Mouse (Mus musculus) adrenal gland, adult 18-20 months (tissue): ENCODE data around the gene Ret. TPM values are rescaled to one million over a fixed set of nuclear protein-coding genes. Genes with fewer than 3 reads are reported as not detected.

Source experiments
- DNase-seq, 2 experiments: peaks; one replicate each; pipeline ENCODE4 v3.0.0; 2021 to 2022; ENCODE audit warnings: low spot score in 2 of 2
- long read RNA-seq, 2 experiments: library from polyadenylated mRNA; stranded (forward); transcript quantifications; one replicate each; pipeline ENCODE4 v2.0.0; 2021
- total RNA-seq, 2 experiments: library from RNA; stranded (reverse); gene quantifications; 1 replicate in 1 of 2; 2 replicates in 1 of 2; pipeline ENCODE4 v1.2.3; 2021

Gene Ret
- total RNA-seq, result 1 to 10 TPM; 1.9 to 4.3 TPM
- long read RNA-seq, experiment 1, full-length matches to known transcripts, result 2 of 3 reads
- long read RNA-seq, experiment 1, partial matches to known transcripts, result 1 of 3 reads
- long read RNA-seq, experiment 1, other reads (novel, unspliced or antisense), result 0 of 3 reads
- long read RNA-seq, experiment 2, partial matches to known transcripts, result 2 of 2 reads
- long read RNA-seq, experiment 2, other reads (novel, unspliced or antisense), result 0 of 2 reads

DNA sequence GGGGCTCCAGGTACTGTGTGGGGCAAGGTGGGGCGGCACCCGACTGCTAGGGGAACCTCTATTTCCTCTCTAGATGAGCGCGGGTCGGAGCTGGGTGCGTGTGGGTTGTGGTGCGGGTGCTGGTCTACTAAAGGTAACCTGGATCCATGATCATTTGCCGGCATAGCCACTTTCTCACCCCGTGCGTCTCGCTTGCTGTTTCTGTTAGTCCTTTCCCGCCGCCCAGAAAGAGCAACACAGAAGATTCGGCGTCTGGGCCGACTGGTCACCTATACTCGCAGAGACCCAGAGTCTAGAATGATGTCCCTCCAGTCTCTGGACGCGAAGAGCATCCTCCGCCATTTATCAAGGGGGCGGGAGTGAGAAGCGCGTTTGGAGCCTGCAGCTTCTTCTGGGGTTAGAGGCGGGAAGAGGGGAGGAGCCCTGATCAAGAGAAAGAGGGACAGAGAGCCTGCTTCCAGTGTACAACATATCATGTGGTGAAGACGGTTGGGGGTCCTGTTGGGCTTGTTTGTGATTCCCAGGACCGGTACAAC lies at the start of gene Ret:
Ret (minus strand) TSS at position 279 of the 536 bp plus-strand sequence.
- no peak for DNase-seq

DNA sequence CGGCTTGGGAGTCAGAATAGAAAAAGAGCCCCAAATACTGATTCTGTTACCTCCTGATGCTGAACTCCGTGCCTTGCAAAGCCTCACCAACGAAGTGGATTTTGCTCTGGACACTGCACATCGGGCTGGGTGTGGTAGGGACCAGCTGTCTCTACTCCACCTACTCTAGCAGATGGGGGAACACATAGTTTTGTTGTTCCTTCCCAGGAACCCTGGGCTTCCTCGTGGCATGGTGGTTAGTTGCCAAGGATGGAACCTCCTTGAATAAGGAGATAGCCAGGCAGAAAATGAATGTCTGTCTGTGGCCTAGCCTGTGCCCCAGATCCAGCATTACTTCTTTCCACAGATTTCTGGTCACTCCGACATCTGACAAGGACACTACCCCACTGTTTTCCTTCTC lies 49.6 kb upstream of the Ret start:
- no peak for DNase-seq

DNA sequence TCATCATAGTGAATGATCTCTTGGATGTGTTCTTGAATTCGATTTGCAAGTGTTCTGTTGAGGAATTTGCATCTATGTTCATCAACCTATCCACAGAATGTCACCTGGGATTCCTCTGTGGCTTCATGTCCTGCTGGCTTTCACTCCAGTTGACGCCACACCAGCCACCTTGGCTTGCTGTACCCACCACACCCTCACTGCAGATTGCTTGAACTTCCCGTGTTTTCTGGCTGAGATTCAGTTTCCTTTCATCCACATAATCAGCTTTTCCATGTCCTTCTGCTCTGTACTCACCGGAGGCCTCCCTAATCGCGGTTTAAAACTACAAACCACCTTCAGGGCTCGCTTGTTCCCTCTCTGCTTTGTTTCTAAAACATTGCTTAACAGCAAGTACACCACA lies 46.6 kb upstream of the Ret start:
- no peak for DNase-seq

DNA sequence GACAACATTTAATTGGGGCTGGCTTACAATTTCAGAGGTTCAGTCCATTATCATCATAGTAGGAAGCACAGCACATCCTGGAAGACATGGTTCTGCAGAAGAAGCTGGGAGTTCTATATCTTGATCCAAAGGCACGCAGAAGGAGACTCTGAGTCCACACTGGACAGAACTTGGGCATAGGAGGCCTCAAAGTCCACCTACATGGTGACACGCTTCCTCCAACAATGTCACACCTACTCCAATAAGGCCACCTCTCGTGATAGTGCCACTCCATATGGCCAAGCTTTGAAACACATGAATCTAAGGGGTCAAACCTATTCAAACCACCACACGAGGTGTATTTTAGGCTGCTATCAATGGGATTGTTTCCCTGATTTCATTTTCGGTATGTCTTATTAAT lies 45.4 kb upstream of the Ret start:
- no peak for DNase-seq

DNA sequence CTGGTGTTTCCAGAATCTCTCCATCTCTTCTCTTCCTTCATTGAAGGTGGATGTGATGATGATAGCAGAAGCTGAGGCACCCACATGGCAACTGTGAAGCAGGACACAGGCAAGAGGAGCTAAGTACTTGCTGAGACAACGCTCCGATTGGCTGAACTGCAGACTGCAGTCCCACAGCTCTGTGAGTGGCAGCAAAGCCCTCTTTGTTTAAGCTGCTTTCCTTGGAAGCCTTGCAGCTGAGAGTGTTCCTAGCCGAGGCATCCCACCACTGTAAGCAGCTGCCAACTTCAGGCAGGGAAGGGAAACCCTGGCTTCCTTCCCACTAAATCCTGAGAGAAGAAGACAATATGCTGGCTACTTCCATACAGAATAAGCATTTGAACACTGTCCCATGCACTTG lies 28.6 kb upstream of the Ret start:
- no peak for DNase-seq

DNA sequence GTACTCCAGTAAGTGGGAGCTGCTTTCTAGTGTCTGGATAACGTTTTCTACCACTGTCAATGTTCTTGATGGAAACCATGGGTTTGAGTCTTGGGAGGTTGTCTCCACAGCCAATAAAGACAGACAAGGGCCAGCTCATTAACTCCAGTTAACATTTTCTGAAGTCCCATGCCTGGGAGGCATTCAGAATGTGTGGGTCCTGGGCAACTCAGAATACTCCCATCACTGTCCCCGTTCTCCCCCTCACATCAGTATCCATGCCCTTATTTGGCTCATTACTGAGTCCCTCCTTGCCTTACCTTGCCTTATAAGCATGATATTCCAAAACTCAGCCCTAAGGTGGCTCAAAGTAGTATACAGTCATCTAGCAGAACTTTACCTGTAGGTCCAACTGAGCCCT lies 25.0 kb upstream of the Ret start:
- no peak for DNase-seq

DNA sequence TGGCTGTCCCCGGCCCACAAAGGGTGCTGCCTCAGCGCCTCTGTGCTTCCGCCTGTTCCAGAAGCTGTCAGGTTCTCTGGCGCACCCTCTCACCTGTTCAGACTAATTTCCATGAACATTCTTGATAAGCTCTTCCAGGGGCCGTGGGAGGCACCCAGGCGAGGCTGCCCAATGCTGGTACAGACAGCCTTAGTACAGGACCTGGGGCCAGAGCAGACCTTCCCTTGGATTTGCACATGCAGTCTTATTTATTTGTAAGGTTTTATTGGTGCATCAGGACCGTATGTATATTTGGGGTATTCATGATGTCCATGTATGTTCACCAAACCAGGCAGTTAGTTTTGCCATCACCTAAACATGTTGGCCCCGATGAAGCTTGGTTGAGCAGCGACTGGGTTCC lies 18.2 kb upstream of the Ret start:
- DNase-seq, result no peak

DNA sequence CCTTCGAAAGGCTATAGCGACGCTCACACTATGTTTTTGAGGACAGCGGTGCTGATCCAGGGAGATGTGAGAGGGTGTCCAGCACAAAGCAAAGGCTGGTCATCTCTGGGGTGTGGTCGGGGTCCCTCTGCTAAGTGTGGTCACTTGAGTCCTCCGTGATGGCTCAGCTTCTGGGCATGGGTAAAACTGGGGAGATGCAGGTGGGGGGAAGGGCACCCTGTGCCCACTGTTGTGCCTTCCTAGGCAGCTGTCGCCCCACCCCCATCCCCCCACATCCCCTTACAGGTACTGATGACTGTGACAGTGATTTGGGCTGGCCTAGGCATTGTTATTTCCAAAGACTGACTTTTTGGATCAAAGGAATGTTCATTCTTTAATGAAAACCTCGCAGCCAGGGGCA lies 10.8 kb upstream of the Ret start:
- no peak for DNase-seq

DNA sequence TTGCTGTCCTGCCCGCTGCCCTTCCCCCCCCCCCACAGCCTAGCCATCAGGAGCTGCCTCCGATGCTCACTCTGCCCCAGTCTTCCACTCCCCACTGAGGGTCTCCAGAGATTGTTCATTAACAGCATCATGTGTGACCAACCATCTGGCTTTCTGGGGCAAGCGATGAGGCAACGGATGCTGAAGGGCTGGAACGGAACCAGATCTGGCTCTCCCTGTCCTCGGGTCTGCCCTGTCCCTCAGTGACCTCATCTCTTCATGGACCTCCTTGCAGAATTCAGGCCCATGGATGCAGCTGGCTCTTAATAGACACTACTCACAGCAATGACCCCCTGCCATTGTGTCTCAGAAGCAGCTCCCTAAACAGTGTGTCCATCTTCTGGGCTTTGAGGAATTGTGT lies 8.9 kb upstream of the Ret start:
- no peak for DNase-seq

DNA sequence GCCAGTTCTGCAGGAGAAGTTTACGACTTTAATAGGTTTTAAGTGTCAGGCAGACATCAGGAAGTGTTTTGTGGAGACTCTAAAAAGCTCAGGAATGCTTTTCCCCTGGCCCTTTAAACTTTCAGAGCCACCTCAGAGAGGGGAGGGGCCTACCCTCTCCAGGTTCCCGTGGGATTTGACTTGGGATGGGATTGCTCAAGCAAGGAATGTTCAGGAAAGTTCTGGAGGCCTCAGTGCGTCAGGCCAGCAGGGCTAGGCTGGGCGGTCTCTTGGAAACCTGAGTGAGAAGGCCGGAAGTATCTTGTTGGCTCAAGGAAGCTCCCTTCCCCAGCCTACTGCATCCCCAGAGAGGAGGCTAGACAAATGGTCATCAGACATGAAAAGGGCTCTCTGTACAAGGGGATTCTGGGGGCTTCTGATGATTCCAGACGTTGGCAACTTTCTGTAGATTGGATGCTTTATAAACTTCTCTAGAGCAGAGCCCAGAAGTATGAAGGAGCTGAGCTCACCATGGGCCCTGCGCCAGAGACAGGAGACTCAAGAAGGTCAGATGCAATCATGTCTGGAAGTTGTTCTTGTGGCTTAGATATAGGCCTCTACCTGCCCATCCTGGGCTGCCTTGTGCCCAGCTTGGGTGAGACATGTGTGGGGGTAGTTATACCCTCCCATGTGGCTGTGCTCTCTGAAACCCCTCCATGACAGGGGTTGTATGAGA lies 7.8 kb upstream of the Ret start:
- peak in 1 of 2 experiments; percentile 34 for DNase-seq

DNA sequence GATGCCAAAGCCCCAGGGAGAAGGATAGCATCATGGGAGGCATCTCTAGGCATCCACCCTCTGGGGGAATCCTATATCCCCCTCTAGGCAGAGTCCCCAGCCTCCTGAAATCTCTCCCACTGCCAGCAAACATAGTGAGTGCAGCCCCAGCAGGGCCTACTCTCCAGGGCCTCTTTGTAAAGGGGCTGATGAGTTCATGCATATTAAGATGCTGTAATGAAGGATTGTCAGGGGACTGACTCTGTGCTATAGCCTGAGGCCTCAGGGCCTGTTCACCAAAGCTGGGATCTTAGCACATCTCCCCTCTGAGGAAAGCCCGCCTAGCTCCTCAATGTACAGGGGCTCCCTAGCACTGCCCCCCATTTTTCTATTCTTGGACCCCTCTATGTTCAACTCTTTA lies 6.6 kb upstream of the Ret start:
- DNase-seq, result no peak

DNA sequence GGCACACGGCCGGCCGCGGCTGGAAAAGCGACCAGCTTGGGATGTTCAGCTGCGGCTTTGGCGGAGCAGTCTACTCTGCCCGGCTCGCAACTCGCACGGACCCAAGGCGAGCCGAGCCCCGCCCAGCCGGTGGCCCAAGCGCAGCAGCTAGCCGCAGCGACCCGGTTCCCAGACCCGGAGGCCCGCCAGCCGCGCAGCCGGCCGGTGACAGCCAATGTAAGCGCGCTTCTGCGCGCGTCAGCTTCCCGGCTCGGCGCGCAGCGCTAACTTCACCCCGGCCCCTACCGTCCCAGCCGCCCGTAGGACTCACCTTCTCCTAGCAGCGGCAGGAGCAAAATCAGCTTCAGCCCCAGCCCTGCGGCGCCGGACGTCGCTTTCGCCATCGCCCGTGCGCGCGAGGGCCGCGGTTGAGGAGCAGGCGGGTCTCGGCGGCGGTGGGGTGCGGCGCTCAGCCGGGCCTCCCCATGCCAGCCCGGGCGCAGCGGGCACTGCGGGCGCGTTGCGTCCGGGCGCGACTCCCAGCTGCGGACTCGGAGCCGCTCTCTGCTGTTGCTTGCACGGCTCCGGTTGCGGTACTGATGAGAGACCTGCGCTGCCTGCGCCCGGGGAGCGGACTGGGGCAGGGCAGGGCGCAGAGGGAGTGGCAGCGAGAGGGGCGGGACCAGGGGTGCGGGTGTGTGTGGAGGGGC lies 623 bp downstream of the Ret start:
- peak; percentile 35 for DNase-seq

DNA sequence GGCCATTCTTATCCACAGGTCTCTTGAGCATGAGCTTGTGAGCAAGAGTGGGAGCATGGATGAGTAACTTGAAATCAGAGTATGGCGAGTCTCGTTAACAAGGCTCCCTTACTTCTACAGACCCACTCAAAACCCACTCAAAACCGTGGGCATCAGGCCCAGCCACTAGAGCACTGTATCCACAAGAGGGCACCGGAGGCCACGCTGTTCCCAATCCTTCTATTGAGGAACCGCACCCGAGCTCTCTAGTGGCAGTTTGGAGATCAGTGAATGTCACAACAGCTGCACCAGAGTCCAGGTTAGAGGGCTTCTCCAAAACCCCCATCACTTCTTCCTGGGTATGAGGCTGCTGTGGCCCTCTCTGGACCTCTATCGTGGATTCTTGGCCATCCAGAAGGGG lies 2.4 kb downstream of the Ret start:
- peak; percentile 29 to 36 for DNase-seq

DNA sequence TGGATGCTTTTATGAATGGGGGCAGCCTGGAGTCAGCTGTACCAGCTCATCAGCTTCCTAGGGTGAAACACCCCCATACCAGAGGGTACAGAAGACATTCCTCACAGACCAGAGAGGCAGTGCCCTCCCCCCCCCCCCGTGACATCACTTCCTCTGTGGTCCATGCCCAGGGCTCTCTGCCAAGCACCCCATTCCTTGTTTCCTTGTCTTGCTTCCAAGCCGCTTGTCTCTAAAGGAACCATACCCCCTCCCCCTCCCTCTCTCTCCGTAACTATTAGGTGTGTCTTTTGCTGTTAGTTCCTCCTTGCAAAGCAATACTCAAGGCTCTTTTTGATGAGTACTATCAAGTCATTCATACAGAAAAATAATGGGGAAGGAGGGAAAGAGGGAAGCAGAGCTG lies 4.6 kb downstream of the Ret start:
- no peak for DNase-seq

DNA sequence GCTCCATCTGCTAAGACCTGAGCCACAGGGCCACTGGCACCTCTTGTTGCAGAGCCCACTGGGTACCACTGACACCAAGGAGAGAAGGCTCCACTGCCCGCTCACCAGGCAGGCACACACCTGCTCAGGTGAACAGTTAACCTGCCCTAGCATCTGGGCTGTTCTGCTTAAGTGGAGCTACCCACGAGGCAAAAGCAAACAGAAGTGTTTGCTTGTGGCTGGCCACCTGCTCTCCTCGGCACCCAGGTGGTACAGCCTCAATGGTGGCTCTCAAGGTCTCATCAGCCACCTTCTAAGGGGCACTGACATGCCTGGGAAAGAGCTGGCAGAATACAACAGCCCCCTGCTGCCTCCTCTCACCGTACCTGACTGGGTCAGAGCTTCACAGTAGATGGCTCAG lies 5.3 kb downstream of the Ret start:
- no peak for DNase-seq

DNA sequence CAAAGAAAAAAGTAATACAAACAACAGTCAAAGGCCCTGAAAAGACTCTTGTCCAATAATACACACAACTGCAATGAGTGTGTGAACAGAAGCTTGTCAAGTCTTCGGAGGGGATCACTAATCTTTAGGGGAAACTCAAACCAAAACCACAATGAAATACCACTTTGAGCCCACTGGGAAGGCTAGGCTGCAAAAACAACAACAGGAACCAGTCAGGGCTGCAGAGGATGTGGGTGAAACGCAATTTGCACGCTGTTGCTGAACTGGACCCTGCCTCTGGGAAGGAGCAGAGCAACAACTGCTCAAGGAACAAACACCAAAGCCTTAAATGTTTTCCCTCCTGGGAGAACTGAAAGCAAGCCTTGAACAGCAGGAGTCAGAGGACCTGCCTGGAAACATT lies 7.8 kb downstream of the Ret start:
- no peak for DNase-seq

DNA sequence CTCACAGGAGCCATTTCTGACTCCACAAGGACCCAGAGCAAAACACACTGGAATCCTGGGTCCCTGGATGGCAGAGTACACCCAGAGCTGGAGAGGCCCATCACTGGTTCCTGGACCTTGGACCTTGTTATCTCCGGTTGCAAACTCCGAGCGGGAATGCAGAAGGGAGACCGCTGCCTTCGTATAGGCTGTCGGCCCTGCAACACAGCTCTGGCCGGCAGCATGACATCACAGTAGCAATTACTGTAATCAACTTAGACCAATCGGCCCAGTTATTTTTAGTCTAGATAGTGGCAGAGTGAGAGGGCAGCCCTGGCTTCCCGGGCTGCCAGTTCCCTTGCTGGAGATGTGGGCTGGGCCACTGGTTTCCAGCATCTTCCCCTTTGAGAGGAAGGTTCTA lies 8.9 kb downstream of the Ret start:
- no peak for DNase-seq

DNA sequence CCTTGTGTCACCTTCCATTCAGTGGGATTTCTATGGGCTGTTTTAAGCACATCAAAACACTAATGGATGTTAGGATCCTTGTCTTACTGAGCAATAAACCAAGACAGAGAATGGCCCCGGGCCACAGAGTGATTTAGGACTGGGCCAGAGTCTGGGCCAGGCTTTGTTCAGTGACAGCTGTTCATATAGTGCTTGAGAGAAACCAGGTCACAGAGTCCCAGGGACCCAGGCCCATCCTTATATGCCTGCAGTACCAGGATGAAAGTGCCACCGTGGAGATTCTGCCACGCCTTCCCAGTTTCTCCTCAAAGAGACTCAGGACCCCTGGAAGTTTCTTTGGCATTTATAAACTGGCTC lies 10.3 kb downstream of the Ret start:
- no peak for DNase-seq

DNA sequence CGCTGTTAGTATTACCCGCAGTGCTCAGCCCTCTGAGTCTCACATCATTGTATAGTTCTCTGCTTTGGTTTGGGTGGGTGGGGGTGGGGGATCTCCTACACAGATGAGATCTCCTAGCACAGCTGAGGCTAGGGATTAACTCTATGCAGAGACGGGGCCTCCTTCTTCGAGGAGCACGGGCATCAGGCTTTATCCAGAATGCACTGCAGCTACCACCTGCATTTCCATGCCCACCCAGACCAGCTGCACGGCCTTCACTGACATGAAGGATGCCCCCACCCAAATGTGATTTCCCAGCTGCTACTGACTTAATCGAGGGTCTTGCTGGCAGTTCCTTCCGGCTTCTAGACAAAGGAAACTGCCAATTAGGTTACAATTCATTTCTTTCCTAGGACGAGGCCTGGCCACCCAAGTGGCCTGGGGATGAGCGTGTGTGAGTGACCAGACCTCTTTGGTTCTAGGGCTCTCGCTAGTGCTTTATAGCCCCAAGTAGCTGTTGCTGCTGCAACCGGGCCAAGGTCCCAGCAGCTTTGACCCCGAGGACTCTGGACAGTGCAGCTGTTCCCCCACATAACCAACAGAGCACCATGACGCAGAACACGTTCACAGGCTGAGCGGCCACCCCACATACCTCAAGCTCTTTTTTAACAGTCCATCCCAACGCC lies 10.8 kb downstream of the Ret start:
- no peak for DNase-seq

DNA sequence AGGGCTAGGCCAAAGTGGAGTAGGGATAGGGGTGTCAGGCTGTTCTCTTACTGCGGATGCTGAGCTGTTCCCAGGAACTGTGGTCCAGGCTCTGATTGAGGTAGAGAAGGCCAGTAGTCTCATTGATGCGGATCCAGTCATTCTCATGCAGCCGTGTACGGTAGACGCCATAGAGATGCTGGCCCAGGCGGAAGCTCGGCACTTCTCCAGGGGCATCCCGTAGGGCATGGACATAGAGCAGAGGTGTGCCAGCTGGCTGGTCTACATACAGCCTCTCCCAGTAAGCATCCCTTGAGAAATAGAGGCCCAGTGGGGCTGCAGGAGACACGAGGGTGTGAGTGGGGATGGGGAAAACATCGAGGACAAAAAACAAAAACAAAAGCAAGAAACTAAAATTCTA lies 13.4 kb downstream of the Ret start:
- DNase-seq, result no peak

DNA sequence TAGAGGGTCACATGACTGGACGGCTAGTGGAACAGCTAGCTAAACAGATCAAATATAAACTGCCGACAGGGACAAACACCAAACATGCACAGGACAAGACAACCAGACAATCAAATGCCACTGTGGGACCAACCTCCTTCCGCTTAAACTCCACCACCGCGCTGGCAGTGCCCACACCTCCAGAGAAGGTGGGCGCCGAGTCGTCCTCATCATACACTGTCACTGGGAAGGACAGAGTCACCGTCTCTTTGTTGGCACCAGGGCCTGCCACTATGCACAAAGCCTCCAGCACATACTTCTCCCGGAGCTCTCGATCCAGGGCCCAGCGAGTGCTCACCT lies 17.5 kb downstream of the Ret start:
- no peak for DNase-seq
